Mouse (Mus musculus): ENCODE results near the gene Gm3149.
"Not testable (repeated sequence)": the region's sequence is repeated elsewhere in the genome, so short reads cannot be mapped to it uniquely, and the experiment has no call there.

The Gm3149 gene

GRCm38 (mm10) chr14:4316983-4317382 is at the start of gene Gm3149:
Gene Gm3149 (plus strand): TSS chr14:4317283.
- DNase-seq (ENCODE audit: low read depth, low spot score), result not testable (repeated sequence)

GRCm38 (mm10) chr14:4269238-4269950 is 47.7 kb upstream of the Gm3149 start:
- not testable (repeated sequence) for DNase-seq (ENCODE audit: low read depth, low spot score)

GRCm38 (mm10) chr14:4279828-4280227 is 37.3 kb upstream of the Gm3149 start:
- DNase-seq (ENCODE audit: low read depth, low spot score), result not testable (repeated sequence)

- not testable (repeated sequence) for DNase-seq (ENCODE audit: low read depth, low spot score)
These were observed 17.5 kb downstream of the Gm3149 start, which contains the start of gene 2610042L04Rik for GRCm38 (mm10) chr14:4334476-4335080. Gene 2610042L04Rik (plus strand): TSS chr14:4334763.

GRCm38 (mm10) chr14:4335506-4335905 is 18.4 kb downstream of the Gm3149 start:
- DNase-seq (ENCODE audit: low read depth, low spot score), result not testable (repeated sequence)

- DNase-seq (ENCODE audit: low read depth, low spot score), result not testable (repeated sequence)
These were observed 51.9 kb downstream of the Gm3149 start for GRCm38 (mm10) chr14:4368991-4369390.

GRCm38 (mm10) chr14:4369691-4370090 is 52.6 kb downstream of the Gm3149 start:
- DNase-seq (ENCODE audit: low read depth, low spot score), result not testable (repeated sequence)
